Mouse (Mus musculus) thymus, postnatal 14 days (tissue): ENCODE measurements around the gene Ly6g5b.

ENCODE experiments used
- DNase-seq: peaks from one replicate; pipeline ENCODE4 v3.0.0; 2021

Gene Ly6g5b

GRCm38 (mm10) chr17:35115046-35116019, at the start of gene Ly6g5b:
Ly6g5b (minus strand) TSS chr17:35115428.
- peak; percentile 73 for DNase-seq

GRCm38 (mm10) chr17:35164218-35164567, 49.0 kb upstream of the Ly6g5b start:
- DNase-seq = no peak

- DNase-seq = no peak
These were observed 48.3 kb upstream of the Ly6g5b start for GRCm38 (mm10) chr17:35163326-35164081.

GRCm38 (mm10) chr17:35162730-35163129, 47.5 kb upstream of the Ly6g5b start:
- DNase-seq = no peak

- no peak for DNase-seq
These were observed 46.9 kb upstream of the Ly6g5b start for GRCm38 (mm10) chr17:35162121-35162520.

- no peak for DNase-seq
These were observed 46.2 kb upstream of the Ly6g5b start for GRCm38 (mm10) chr17:35161421-35161820.

GRCm38 (mm10) chr17:35159638-35160037, 44.4 kb upstream of the Ly6g5b start:
- no peak for DNase-seq

GRCm38 (mm10) chr17:35158850-35159593, 43.8 kb upstream of the Ly6g5b start:
- no peak for DNase-seq

- no peak for DNase-seq
These were observed 42.5 kb upstream of the Ly6g5b start for GRCm38 (mm10) chr17:35157661-35158175.

- DNase-seq = no peak
These were observed 42.0 kb upstream of the Ly6g5b start for GRCm38 (mm10) chr17:35157254-35157653.

GRCm38 (mm10) chr17:35156461-35157200, 41.4 kb upstream of the Ly6g5b start:
- no peak for DNase-seq

GRCm38 (mm10) chr17:35155451-35155850, 40.2 kb upstream of the Ly6g5b start:
- DNase-seq = no peak

- no peak for DNase-seq
These were observed 39.4 kb upstream of the Ly6g5b start for GRCm38 (mm10) chr17:35154616-35155015.

GRCm38 (mm10) chr17:35153931-35154330, 38.7 kb upstream of the Ly6g5b start:
- no peak for DNase-seq

- no peak for DNase-seq
These were observed 37.8 kb upstream of the Ly6g5b start for GRCm38 (mm10) chr17:35153077-35153476.

- DNase-seq = no peak
These were observed 36.9 kb upstream of the Ly6g5b start for GRCm38 (mm10) chr17:35152121-35152520.

- no peak for DNase-seq
These were observed 32.9 kb upstream of the Ly6g5b start for GRCm38 (mm10) chr17:35147922-35148639.

GRCm38 (mm10) chr17:35147348-35147747, 32.1 kb upstream of the Ly6g5b start:
- no peak for DNase-seq

- no peak for DNase-seq
These were observed 30.9 kb upstream of the Ly6g5b start for GRCm38 (mm10) chr17:35146139-35146538.

- no peak for DNase-seq
These were observed 26.7 kb upstream of the Ly6g5b start for GRCm38 (mm10) chr17:35141971-35142370.

- no peak for DNase-seq
These were observed 25.3 kb upstream of the Ly6g5b start for GRCm38 (mm10) chr17:35140490-35140996.
